Mouse (Mus musculus) intestine, embryonic 14.5 days (tissue): Measurements from ENCODE around the gene Ovol1. TPM values are rescaled to one million over a fixed set of nuclear protein-coding genes. Genes with fewer than 3 reads are reported as not detected.
A peak's percentile ranks its signal among the peaks of the same experiment; 100 is the strongest.

Source experiments
- ATAC-seq: fragments of 200-750 bp; cut with Nextera tagmentation; replicated peaks from 2 replicates; pipeline ENCODE4 v1.8.0; 2017; ENCODE audit warnings: low read depth, moderate number of reproducible peaks, moderate TSS enrichment, moderate library complexity; ENCODE audit not compliant: low FRiP score, low TSS enrichment
- DNase-seq: peaks from one replicate; pipeline ENCODE4 v3.0.0-alpha.2; 2018; ENCODE audit warnings: low spot score
- H3K27ac ChIP-seq: fragments of 300-500 bp; sonication (generic); 2 replicates; pipeline ENCODE4 v1.5.1; 2014; ENCODE audit warnings: low read depth, mild to moderate bottlenecking, control low read depth
- H3K27me3 ChIP-seq: fragments of 300-500 bp; sonication (generic); replicated peaks from 2 replicates; pipeline ENCODE4 v1.6.1; 2014; ENCODE audit warnings: low read length, control low read depth; ENCODE audit not compliant: control insufficient read depth, insufficient read depth
- H3K36me3 ChIP-seq: fragments of 300-500 bp; sonication (generic); 2 replicates; pipeline ENCODE4 v1.6.1; 2014; ENCODE audit warnings: low read length, control low read depth; ENCODE audit not compliant: control insufficient read depth, insufficient read depth
- H3K4me1 ChIP-seq: fragments of 300-500 bp; sonication (generic); replicated peaks from 2 replicates; pipeline ENCODE4 v1.6.1; 2014; ENCODE audit warnings: low read length, control low read depth, mixed read lengths; ENCODE audit not compliant: control insufficient read depth, insufficient read depth
- H3K4me2 ChIP-seq: fragments of 300-500 bp; sonication (generic); 2 replicates; pipeline ENCODE4 v1.6.1; 2014; ENCODE audit warnings: low read length
- H3K4me3 ChIP-seq: fragments of 300-500 bp; sonication (generic); 2 replicates; pipeline ENCODE4 v1.5.1; 2014; ENCODE audit warnings: low read depth, low read length, control low read depth, mixed read lengths
- H3K9ac ChIP-seq: fragments of 300-500 bp; sonication (generic); 2 replicates; pipeline ENCODE4 v1.6.1; 2014; ENCODE audit warnings: mild to moderate bottlenecking, low read length
- H3K9me3 ChIP-seq: fragments of 300-500 bp; sonication (generic); 2 replicates; pipeline ENCODE4 v1.6.1; 2016; ENCODE audit warnings: low read length, control low read depth; ENCODE audit not compliant: control insufficient read depth
- WGBS: fragments of 180-500 bp; shearing (Covaris S2); extraction: QIAGEN DNeasy Blood & Tissue Kit; methylation state at CpG from one replicate; pipeline ENCODE4 v1.1.7; 2014; 5-methylcytosine and 5-hydroxymethylcytosine counted together
- polyA plus RNA-seq: library from polyadenylated mRNA; unstranded; fragments of >200 nt; fragmentation: Nextera tagmentation; extraction: Ambion mirVana; gene quantifications from 2 replicates; pipeline ENCODE4 v1.2.1, GENCODE M21; 2014

Gene Ovol1
- polyA plus RNA-seq, 1 experiment from 2014 or later: 18.6 TPM

DNA sequence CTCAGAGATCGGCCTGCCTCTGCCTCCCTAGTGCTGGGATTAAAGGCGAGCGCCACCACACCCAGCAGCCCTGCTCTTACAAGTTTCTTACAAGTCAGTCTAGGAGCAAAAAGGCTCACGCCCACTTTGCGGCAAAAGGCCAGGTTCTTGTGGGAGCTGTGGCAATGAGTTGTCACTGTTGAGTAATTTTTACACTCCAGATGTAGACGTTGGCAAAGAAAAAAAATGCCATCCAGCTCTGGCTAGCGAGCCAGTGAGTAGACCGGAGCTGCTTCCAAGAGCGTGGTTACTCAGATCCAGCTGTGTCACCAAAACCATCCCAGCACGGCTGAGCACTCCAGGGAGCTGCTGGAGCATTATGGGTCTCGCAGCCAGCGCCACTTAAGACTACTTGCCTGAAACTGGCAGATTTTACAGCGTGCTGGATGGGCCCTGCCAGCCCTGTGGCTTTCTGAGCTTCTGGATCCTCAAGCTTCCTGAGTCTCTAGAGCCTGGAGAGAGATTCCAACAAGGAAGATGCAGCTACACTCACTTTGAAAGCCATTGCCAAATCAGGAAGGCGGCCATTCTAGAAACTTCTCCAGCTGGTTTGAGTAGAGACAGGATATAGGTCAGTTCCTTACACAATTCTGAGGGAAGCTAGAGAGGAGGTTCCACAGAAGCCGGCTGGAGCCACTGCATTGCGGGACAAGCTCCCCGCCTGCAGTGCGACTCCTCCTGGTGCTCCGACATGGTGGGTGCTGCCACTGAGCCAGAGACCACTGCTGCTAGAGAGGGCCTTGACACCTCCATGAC, 12.1 kb upstream of the Ovol1 start:
- H3K9ac ChIP-seq: no peak overlapping the region
- no peak overlapping the region for H3K4me2 ChIP-seq
- 82% methylated on average over 19 of the region's 19 CpGs for WGBS
- no peaks in the 10 kb centered on the region for H3K9me3 ChIP-seq
- no peak overlapping the region for H3K4me3 ChIP-seq
- no peak overlapping the region for H3K27ac ChIP-seq
- H3K27me3 ChIP-seq: no peaks in the 10 kb centered on the region
- H3K36me3 ChIP-seq: 0 out of 2 replicates have a peak, but pooled peaks cover 5% of the 10 kb centered on the region
- H3K4me1 ChIP-seq: peaks cover 9% of the 10 kb centered on the region
- ATAC-seq (no peak), DNase-seq (no peak)

DNA sequence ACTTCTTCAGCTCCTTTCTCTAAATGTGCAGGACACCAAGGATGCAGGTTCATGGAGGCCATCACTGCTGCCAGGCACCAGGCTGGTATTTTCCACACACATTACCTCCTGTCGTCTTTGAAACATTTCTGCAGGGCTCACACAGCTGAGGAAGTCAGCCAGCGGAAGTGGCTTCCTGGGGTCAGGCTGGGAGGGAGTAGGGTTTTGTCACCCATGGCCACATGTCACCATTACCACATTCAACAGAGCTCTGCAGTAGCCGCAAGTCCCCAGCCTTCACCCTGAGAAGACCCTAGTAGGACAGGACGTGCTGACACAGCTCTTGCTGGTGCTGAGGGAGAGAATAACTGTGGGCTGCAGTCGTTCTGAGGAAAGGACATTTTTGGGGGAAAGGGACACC, 11.4 kb upstream of the Ovol1 start:
- H3K36me3 ChIP-seq: 0 out of 2 replicates have a peak, but pooled peaks cover 5% of the 10 kb centered on the region
- H3K4me3 ChIP-seq: no peak overlapping the region
- H3K9me3 ChIP-seq: no peaks in the 10 kb centered on the region
- no peaks in the 10 kb centered on the region for H3K27me3 ChIP-seq
- H3K4me2 ChIP-seq: no peak overlapping the region
- DNase-seq: no peak
- H3K27ac ChIP-seq: no peak overlapping the region
- WGBS: 75% methylated on average over 5 of the region's 5 CpGs
- H3K4me1 ChIP-seq: peaks cover 13% of the 10 kb centered on the region
- ATAC-seq: no peak
- H3K9ac ChIP-seq: no peak overlapping the region

DNA sequence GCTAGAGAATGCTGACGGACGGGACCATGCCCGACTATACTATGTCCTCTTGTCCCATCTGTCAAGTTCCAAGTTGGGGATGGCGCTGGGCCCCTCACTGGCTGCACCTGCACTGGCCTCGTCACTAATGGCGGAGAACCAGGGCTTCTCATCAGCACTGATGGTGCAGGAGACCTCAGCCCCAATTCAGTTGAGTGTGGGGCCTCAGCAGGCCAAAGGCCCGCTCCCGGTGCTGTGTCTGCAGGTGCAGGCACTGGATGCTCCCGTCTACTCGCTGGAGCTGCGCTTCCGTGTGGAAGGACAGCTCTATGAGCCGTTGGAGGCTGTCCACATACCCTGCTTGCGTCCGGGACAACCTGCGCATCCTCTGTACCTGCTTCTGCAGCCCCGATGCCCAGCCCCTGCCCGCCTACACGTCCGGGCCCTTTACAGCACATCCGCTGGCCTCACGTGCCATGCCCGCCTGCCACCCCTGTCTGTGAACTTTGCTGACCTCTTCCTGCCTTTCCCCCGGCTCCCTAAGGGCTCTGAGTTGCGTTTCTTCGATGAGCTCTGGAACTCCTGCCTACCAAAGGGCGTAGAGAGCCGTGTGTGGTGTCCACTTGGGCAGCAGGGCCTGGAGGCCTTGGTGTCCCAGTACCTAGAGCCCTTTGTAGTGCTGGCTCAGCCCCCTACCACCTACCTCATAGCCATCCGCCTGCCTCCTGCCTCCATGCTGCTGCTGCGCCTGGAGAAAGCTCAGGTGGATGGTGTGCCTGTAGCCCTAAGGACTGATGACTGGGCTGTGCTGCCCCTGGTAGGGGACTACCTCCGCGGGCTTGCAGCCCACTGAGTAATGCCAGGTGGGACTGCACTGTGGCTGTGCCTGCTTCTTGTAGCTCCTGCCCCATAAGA, 10.2 kb upstream of the Ovol1 start:
- Histone ChIP-seq H3K4me1 (peaks cover 14% of the 10 kb centered on the region), H3K9ac (no peak overlapping the region), H3K27ac (no peak overlapping the region), H3K4me3 (no peak overlapping the region), H3K4me2 (no peak overlapping the region), H3K36me3 (0 out of 2 replicates have a peak, but pooled peaks cover 5% of the 10 kb centered on the region), H3K9me3 (no peaks in the 10 kb centered on the region), H3K27me3 (no peaks in the 10 kb centered on the region)
- WGBS: 87% methylated on average over 32 of the region's 32 CpGs
- no peak for DNase-seq
- ATAC-seq: no peak

DNA sequence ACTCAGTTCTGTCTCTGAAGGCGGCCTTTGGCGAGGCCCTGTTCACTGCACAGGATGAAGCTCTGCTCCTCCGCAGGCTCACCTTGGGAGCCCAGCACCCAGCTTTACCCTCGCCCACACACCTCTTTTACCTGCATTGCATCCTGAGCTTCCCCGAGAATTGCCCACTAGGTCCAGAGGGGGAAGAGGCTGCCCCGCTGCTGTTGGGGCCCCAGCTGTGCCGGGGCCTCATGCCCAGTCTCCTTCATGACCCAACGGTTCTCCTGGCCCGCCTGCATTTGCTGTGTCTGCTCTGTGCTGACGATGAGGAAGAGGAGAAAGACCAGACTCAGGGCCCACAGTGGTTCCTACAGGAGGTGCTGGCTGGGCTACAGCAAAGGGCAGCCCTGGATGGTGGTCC, 9.1 kb upstream of the Ovol1 start:
- peaks cover 14% of the 10 kb centered on the region for H3K4me1 ChIP-seq
- H3K9me3 ChIP-seq: no peaks in the 10 kb centered on the region
- ATAC-seq (no peak), DNase-seq (no peak)
- no peak overlapping the region for H3K4me3 ChIP-seq
- H3K36me3 ChIP-seq: 0 out of 2 replicates have a peak, but pooled peaks cover 5% of the 10 kb centered on the region
- no peak overlapping the region for H3K4me2 ChIP-seq
- 90% methylated on average over 10 of the region's 10 CpGs for WGBS
- no peak overlapping the region for H3K9ac ChIP-seq
- H3K27ac ChIP-seq: no peak overlapping the region
- no peaks in the 10 kb centered on the region for H3K27me3 ChIP-seq

DNA sequence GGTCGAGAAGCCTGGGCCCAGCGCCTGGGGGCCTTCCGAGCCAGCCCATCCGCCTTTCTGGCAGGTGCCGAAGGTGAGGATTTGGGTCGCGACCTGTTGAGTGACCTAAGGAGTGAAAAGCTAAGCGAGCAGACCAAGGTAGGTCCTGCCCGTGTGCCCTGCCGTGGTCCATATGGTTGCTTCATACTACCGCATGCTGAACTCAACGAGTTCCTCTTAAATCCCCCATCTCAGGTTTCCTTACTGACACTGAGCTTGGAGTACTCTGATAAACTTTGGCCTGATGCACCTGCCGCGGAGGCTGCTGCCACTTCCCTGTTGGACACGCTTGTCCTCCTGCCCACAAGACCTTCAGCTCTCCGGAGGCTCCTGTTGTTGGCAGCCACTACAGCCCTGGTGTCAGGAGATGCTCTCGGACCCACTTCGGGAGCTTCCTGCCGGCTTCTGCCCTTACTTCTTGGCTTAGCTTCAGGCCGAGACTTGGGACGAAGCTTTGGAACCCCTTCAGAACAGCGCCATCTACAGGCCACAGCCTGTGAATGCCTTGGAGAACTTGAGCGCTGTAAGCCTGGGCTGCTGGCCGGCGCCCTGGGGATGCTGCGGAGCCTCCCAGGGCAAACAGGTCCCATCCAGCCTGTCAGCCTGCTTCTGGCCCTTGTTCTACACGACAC, 8.2 kb upstream of the Ovol1 start:
- no peaks in the 10 kb centered on the region for H3K9me3 ChIP-seq
- peak; percentile 14 for ATAC-seq
- DNase-seq: peak; percentile 91
- peaks cover 4% of the 10 kb centered on the region; the same call in 1 of the 2 replicates for H3K27me3 ChIP-seq
- peak overlapping the region; percentile 87 for H3K27ac ChIP-seq
- WGBS: 8% methylated on average over 27 of the region's 27 CpGs
- H3K4me3 ChIP-seq: peak overlapping the region; percentile 70
- H3K4me2 ChIP-seq: peak overlapping the region; percentile 59
- peak overlapping the region; percentile 60; the same call in 1 of the 2 replicates for H3K9ac ChIP-seq
- H3K36me3 ChIP-seq: 0 out of 2 replicates have a peak, but pooled peaks cover 5% of the 10 kb centered on the region
- peaks cover 14% of the 10 kb centered on the region for H3K4me1 ChIP-seq

DNA sequence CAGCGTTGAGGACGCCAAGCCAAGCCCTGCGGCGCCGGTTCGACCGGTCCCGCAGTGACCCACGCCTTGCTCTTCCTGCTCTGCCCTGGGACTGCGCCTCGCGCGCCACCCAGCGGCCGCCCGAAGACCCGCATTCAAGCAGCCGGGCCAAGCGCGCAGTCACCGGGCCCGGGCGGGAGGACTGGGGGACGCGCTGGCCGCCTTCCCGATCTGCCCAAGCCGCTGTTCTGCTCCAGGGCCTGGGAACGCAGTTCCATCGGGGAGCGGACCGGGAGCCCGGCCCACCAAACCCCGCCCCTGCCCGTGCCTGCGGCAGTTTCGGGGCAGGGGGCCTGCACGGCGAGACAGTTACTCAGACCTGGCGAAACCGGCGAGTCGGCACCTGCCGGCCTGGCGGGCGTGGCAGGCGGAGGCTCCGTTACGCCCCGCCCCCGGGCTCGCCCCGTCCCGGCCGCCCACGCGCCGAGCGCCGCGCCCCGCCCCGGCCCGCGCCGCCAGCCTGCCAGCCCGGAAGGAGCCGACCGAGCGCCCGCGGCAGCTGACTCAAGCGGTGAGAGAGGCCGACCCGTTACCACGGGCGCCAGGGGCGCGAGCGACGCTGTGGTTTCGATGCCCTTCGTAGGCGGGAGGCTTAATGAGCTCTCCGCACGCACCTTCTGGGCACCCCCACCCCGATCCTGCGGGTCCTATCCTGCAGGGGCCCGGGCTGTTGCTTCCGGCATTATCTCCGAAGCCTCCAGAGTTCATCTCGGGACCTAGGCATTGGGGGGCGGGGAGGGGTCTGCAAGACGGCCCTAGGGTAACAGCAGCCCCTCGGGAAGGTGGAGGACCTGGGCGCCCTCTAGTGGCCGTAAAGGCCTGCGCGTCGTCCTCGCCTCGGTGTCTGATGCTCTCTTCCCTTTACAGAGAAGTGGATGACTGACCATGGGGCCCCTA, 7.4 kb upstream of the Ovol1 start, which contains the start of gene Ap5b1:
Gene Ap5b1, plus strand, starts transcription at position 492 of the 936 bp plus-strand sequence.
- no peaks in the 10 kb centered on the region for H3K9me3 ChIP-seq
- H3K4me3 ChIP-seq: peak within 1 kb of the TSS; percentile 70
- H3K4me1 ChIP-seq: peaks cover 14% of the 10 kb centered on the region
- peak within 1 kb of the TSS; percentile 87 for H3K27ac ChIP-seq
- peaks cover 11% of the 10 kb centered on the region; the same call in 1 of the 2 replicates for H3K27me3 ChIP-seq
- DNase-seq (peak; percentile 97), ATAC-seq (peak; percentile 83)
- H3K9ac ChIP-seq: peak within 1 kb of the TSS; percentile 60
- under 1% methylated on average over 93 of the region's 102 CpGs for WGBS
- H3K36me3 ChIP-seq: 0 out of 2 replicates have a peak, but pooled peaks cover 5% of the 10 kb centered on the region
- H3K4me2 ChIP-seq: peak within 1 kb of the TSS; percentile 59

DNA sequence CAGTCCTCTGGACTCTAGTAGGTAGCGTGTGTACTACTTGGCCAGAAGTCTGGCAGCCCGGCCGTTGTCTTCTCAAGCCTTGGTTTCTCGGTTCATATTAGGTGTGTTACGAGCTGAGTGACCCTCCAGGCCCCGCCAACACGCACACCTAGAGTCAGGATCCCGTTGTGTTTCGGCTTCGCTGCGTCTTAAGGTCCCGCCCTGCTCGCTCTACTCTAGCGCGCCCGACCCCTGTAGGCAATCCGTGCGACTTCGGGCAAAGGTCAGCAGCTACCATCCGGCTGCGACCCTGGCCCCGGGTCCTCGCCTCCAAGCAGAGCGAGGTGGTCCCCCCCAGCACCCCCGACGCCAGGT, 6.7 kb upstream of the Ovol1 start:
- Histone ChIP-seq H3K9ac (peak overlapping the region; percentile 60), H3K27ac (peak overlapping the region; percentile 87), H3K36me3 (0 out of 2 replicates have a peak, but pooled peaks cover 5% of the 10 kb centered on the region), H3K9me3 (no peaks in the 10 kb centered on the region), H3K4me1 (peaks cover 14% of the 10 kb centered on the region), H3K4me3 (peak overlapping the region; percentile 70), H3K27me3 (peaks cover 18% of the 10 kb centered on the region), H3K4me2 (peak overlapping the region; percentile 59)
- WGBS: 2% methylated on average over 26 of the region's 26 CpGs
- DNase-seq (no peak), ATAC-seq (peak; percentile 55; the same call in 1 of the 2 replicates)
